Mouse (Mus musculus): ENCODE measurements around the gene Cdh3. TPM values are rescaled to one million over a fixed set of nuclear protein-coding genes. Genes with fewer than 3 reads are reported as not detected.

Cdh3 gene
- total RNA-seq (2015) (not detected in 2 replicates), total RNA-seq (2017) (not detected in 2 replicates)

DNA sequence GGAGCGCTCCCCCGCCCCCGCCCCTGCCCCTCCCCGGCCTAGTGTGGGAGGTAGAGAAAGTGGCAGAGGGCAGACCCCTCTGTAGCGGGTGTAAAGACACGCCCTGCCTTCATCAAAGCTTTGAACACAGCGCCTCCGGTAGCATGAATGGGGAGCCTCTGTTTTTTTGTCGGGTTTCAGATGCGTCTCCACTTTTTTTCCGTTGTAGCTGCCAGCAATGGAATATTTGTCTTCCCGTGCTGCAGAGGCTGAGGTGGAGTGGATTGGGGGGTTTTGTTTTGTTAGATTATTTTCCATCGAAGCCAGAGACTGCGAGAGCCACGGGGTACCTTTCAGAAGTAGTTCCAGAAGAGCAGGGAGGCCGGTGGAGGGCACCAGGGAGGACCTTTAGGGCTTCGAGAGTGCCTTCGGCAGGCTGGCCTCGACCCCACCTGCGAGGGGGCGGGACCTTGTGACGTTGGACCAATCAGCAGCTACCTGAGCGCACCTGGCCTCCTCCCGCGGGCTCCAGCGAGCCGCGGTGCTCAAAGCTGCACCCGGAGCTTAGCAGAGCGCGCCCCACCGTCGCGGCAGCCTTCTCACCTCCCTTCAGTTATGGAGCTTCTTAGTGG lies at the start of gene Cdh3:
TSS of gene Cdh3 (plus strand) at position 527 of the 611 bp plus-strand sequence.
- ATAC-seq (replicated peaks; ENCODE audit: poor library complexity): no peak

DNA sequence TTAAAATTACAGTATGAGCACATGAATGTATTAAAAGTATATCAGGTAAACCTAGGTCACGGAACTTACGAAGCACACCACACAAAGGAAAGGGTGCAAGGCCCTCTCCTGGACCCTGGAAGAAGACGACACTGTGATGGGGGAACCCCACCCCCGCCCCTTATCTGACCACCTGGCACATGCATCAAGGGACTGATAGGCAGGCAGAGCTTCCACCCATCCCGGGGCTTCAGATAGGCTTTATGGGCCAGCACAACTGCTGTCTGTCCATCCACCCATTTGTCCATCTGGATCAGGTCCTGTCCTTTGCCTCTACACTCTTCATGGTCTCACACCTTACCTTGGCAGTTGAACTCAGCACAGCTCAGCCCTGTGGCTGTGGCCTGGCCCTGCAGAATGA lies 48.6 kb upstream of the Cdh3 start:
- no peak for ATAC-seq (replicated peaks; ENCODE audit: poor library complexity)

- no peak for ATAC-seq (replicated peaks; ENCODE audit: poor library complexity)
These were observed 46.9 kb upstream of the Cdh3 start for GRCm38 (mm10) chr8:106463795-106464194.

- ATAC-seq (replicated peaks; ENCODE audit: poor library complexity): no peak
These were observed 41.2 kb upstream of the Cdh3 start for GRCm38 (mm10) chr8:106469485-106469884.

DNA sequence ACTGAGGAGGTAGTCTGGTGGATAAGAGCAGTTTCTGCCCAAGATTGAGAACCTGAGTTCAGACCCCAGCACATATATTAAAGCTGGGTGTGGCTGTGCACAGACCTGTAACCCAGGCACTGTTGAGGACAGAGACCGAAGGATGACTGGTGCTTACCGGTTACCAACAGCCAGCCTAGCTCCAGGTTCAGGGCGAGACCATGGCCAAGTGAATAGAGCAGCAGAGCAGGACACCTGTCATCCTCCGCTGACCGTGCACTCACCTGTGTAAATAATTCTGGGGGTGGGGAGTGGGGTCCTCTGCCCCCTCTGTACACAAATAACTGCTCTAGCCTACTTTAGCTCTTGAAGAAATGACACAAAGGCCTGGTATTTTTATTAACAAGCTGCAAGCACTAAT lies 36.7 kb upstream of the Cdh3 start:
- no peak for ATAC-seq (replicated peaks; ENCODE audit: poor library complexity)

DNA sequence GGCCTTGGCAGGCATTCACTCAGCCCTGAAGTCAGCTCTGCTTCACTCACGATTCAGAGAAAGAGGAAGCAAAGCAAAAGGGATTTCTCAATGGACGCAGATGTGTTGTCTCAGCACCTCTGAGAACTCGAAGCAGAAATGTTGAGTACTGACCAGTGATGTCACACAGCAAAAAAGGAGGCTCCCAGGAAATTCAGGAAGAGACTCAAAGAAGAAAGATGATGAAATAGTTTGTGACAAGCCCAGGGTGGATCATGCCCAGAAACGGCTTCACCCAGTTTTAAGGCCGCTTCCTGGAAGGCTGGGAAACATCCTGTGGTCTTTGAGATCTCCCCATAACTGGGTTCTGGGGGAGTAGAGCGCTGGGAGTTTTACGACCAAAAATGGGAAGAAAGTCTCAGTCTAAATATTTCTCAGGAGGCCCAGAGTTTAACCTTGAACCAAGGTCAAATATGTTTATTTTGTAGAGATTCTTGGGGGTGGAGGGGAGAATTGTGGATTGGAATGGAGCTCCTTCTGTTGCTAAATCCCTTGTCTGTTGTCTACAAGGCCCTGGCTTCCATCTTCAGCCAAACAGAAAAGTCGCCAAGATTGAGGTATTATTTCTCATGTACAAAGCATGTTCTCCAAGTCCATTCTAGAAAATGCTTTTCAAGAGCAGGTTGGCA lies 10.5 kb upstream of the Cdh3 start, which contains the start of gene 6030452D12Rik:
TSS of gene 6030452D12Rik (plus strand) at position 505 of the 668 bp plus-strand sequence.
- ATAC-seq (replicated peaks; ENCODE audit: poor library complexity): peak; percentile 93

GRCm38 (mm10) chr8:106504241-106504640 lies 6.5 kb upstream of the Cdh3 start:
- ATAC-seq (replicated peaks; ENCODE audit: poor library complexity): no peak

- no peak for ATAC-seq (replicated peaks; ENCODE audit: poor library complexity)
These were observed 5.2 kb upstream of the Cdh3 start for GRCm38 (mm10) chr8:106505328-106505965.

DNA sequence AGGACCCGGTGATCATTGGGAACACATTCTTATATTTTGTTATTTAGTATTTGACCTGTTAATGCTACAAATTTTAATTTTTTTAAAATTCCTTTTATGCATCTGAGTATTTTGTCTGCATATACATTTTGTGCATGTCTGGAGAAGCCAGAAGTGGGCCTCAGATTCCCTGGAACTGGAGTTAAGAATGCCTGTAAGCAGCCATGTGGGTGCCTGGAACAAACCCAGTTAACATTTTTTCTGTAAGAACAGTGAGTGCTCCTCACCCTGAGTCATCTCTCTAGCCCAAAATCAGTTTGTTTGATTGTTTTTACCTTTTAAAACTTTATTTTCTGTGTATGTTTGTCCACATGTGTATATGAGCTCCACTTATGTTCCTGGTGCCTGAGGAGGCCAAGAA lies 4.6 kb upstream of the Cdh3 start:
- no peak for ATAC-seq (replicated peaks; ENCODE audit: poor library complexity)

DNA sequence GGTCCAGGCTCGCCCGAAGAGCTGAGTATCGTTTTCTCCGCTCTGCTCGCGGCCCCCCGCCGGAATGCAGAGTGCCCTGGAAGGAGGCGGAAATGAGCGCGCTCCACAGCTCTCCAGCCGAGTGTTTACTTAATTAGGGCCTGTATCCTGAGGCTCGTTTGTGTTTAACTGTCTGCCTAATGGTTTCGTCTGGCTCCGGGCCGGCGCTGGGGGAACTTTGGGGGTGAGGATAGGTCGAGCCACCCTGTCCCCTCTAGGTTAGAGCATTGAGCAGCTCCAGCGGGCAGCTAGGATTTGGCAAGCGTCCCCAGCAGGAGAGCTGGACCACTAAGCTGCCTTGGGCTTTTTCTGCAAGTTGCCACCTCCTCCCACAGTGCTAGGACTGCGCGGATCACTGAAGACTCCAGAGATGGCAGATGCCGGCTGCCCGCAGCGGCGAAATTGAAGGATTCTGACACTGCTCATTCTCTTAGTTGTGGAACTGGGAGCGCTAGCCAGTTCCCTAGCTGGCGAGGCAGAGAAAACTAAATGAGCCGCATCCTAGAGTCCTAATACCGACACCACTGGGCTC lies 2.8 kb upstream of the Cdh3 start:
- peak; percentile 31; the same call in 1 of the 2 replicates for ATAC-seq (replicated peaks; ENCODE audit: poor library complexity)

DNA sequence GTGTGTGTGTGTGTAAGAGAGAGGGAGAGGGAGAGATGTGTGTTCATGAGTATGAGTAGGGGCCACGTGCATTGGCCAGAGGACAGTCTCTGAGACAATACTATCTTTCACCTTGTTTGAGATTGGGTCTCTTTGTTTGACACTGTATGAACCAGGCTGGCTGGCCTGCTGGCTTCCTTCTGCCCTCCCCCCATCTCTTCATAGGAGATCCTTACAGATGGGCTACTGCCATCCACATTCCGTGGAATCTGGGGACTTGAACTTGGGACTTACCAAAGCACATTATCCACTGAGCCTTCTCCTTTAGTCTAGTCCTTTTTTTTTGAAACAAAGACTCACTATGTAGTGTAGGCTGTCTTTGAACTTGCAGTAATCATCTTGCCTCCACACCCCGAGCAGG lies 2.2 kb upstream of the Cdh3 start:
- ATAC-seq (replicated peaks; ENCODE audit: poor library complexity): no peak

DNA sequence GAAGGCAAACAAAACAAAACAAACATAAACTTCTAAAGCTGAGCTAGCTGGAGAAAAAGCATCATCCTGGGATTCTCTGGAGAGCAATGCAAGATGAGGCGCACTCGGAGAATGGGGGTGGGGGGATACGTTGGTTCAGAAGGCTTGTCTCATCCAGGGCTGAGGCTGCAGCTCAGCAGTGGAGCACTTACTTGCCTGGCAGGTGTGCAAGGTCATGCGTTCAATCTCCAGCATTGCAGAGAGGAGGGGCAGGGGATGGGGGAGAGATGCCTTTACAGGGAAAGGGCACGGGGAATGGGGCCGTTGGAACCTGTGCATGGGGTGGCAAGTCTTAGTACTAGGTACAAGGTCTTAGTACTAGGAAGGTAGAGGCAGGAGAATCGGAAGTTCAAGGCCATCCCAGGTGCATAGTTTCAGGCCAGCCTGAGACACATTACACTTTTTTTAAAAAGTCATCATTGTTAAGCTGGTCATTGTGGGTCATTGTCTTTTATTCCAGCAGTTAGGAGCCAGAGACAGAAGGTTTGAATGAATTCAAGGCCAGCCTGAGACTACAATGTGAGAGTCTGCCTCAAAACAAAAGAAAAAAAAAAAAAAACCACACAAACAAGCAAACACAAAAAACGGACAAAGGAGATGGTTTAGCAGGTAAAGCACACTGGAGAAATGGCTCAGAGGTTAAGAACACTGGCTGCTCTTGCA lies 1.5 kb upstream of the Cdh3 start:
- ATAC-seq (replicated peaks; ENCODE audit: poor library complexity): no peak

- 0 out of 2 replicates have a peak, but pooled peaks have one; percentile 37 for ATAC-seq (replicated peaks; ENCODE audit: poor library complexity)
These were observed 392 bp downstream of the Cdh3 start for GRCm38 (mm10) chr8:106511065-106511501.

GRCm38 (mm10) chr8:106511531-106512041 lies 895 bp downstream of the Cdh3 start:
- ATAC-seq (replicated peaks; ENCODE audit: poor library complexity): no peak

- ATAC-seq (replicated peaks; ENCODE audit: poor library complexity): no peak
These were observed 1.9 kb downstream of the Cdh3 start for GRCm38 (mm10) chr8:106512475-106513150.

- no peak for ATAC-seq (replicated peaks; ENCODE audit: poor library complexity)
These were observed 5.3 kb downstream of the Cdh3 start for GRCm38 (mm10) chr8:106515946-106516479.

DNA sequence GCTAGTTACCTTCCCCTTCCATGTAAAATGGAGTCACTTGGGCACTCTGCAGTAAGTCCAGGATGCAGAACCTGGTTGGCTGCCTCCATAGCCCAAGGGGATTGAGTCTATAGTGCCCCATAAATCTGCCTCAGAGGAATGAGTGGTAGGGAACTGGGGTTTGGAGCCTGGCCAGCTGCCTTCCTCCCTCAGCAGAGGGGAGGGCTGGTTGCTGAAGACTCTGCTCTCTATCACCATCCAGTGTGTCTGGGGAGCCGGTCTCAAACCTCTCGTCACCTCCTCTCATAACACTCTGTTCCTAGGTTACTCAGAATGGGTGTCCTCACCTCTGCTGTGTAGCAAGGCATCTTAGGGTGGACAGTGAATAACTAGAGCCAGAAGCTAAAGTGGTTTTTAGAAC lies 5.9 kb downstream of the Cdh3 start:
- ATAC-seq (replicated peaks; ENCODE audit: poor library complexity): peak; percentile 39

GRCm38 (mm10) chr8:106518763-106519162 lies 8.1 kb downstream of the Cdh3 start:
- no peak for ATAC-seq (replicated peaks; ENCODE audit: poor library complexity)

- no peak for ATAC-seq (replicated peaks; ENCODE audit: poor library complexity)
These were observed 9.9 kb downstream of the Cdh3 start for GRCm38 (mm10) chr8:106520578-106520977.

DNA sequence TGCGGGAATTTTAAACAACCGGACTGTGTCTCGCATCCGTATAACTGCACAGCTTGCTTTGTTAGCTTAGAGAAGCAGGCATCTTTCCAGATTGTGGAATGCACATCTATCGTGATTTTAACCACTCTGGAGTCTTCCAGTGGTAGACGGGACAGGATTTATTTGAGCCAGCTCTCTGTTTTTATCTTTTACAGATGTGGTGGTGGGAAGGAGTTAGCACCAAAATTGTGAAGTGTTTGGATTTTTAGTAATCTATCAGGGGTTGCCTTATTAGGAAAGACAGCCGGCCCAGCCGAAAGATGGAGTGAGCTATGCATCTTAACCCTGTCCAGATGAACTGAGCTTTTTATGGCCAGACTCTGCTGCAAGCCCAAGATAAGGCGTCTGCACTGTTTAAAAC lies 11.2 kb downstream of the Cdh3 start:
- no peak for ATAC-seq (replicated peaks; ENCODE audit: poor library complexity)
